Mouse (Mus musculus) thymus, adult 2 months (tissue): ENCODE results near the gene Slc13a2. TPM values are rescaled to one million over a fixed set of nuclear protein-coding genes. Genes with fewer than 3 reads are reported as not detected.

Source experiments
- DNase-seq: peaks from one replicate; pipeline ENCODE4 v3.0.0; 2021
- H3K27ac ChIP-seq: fragments of 200-500 bp; 2 replicates; pipeline ENCODE4 v1.5.1; 2012; ENCODE audit warnings: low read length, control low read depth; ENCODE audit not compliant: control insufficient read depth, insufficient read depth
- H3K27me3 ChIP-seq: fragments of 200-500 bp; 2 replicates; pipeline ENCODE4 v1.6.1; 2012; ENCODE audit warnings: mild to moderate bottlenecking, low read length, moderate library complexity, mixed read lengths; ENCODE audit not compliant: control insufficient read depth, insufficient read depth
- H3K36me3 ChIP-seq: fragments of 200-500 bp; 2 replicates; pipeline ENCODE4 v1.6.1; 2012; ENCODE audit warnings: mild to moderate bottlenecking, low read length, moderate library complexity; ENCODE audit not compliant: control insufficient read depth, insufficient read depth
- H3K4me1 ChIP-seq: fragments of 200-500 bp; replicated peaks from 2 replicates; pipeline ENCODE4 v1.6.1; 2012; ENCODE audit warnings: low read length; ENCODE audit not compliant: control insufficient read depth, insufficient read depth
- H3K4me3 ChIP-seq: fragments of 200-500 bp; 2 replicates; pipeline ENCODE4 v1.5.1; 2012; ENCODE audit warnings: mild to moderate bottlenecking, low read length, control low read depth, moderate library complexity; ENCODE audit not compliant: control insufficient read depth, insufficient read depth
- CTCF ChIP-seq: fragments of 200-500 bp; IDR thresholded peaks from 2 replicates; pipeline ENCODE4 v1.5.1; 2012; ENCODE audit warnings: mild to moderate bottlenecking, control low read depth, low read length, moderate library complexity, borderline replicate concordance; ENCODE audit not compliant: control insufficient read depth, poor library complexity, insufficient read depth; ENCODE audit errors: extremely low read depth
- POLR2A ChIP-seq: fragments of 200-500 bp; IDR thresholded peaks from 2 replicates; pipeline ENCODE4 v1.6.1; 2012; ENCODE audit warnings: mild to moderate bottlenecking, low read length, control low read depth, moderate library complexity; ENCODE audit not compliant: control insufficient read depth, poor library complexity, insufficient read depth; ENCODE audit errors: extremely low read depth
- WGBS: fragments of 180-500 bp; shearing (Covaris S2); methylation state at CpG from one replicate; pipeline ENCODE4 v1.1.7; 2018; 5-methylcytosine and 5-hydroxymethylcytosine counted together
- polyA plus RNA-seq: library from polyadenylated mRNA; depleted of rRNA; stranded (reverse); fragments of >200 nt; gene quantifications from 2 replicates; pipeline ENCODE4 v1.2.3, GENCODE M21; 2012

Gene Slc13a2
- polyA plus RNA-seq, 1 experiment: 0.61 TPM

GRCm38 (mm10) chr11:78435776-78436349 lies 13.8 kb upstream of the Slc13a2 start:
- Histone ChIP-seq H3K4me1 (peaks cover 5% of the 10 kb centered on the region; the same call in 1 of the 2 replicates), H3K27ac (no peak overlapping the region), H3K36me3 (no peaks in the 10 kb centered on the region), H3K27me3 (no peaks in the 10 kb centered on the region), H3K4me3 (no peak overlapping the region)
- TF ChIP-seq CTCF (peak; percentile 87), POLR2A (no peak)
- 24% methylated on average over 19 of the region's 19 CpGs for WGBS
- peak; percentile 39 for DNase-seq

DNA sequence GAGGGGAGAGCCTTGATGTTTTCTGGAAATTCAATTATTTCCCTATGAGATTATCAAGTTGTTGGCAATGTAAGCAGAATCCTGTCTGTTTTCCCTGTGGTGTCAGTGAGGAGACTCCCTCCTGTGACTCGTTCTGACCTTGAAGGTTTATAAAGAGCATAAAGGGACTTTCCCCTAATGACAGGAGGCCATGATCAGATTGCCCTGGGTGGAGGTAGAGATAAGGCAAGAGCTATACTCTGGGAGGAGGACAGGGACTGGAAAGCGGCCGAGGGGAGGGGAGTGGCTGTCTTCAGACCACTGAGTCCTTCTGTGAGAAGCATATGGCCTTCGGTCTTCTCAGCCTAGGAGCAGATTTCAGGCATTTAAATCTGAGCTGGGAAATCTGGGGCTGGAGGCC lies 12.0 kb upstream of the Slc13a2 start:
- Histone ChIP-seq H3K4me1 (peaks cover 5% of the 10 kb centered on the region; the same call in 1 of the 2 replicates), H3K36me3 (no peaks in the 10 kb centered on the region), H3K27ac (no peak overlapping the region), H3K27me3 (no peaks in the 10 kb centered on the region), H3K4me3 (no peak overlapping the region)
- 90% methylated on average over 4 of the region's 4 CpGs for WGBS
- TF ChIP-seq CTCF (no peak), POLR2A (no peak)
- no peak for DNase-seq

GRCm38 (mm10) chr11:78431176-78431575 lies 9.2 kb upstream of the Slc13a2 start:
- no peak overlapping the region for H3K4me3 ChIP-seq
- 88% methylated on average over 10 of the region's 10 CpGs for whole genome bisulfite sequencing
- H3K27ac ChIP-seq: no peak overlapping the region
- no peak for TF ChIP-seq CTCF
- no peak for TF ChIP-seq POLR2A
- no peak for DNase-seq
- H3K27me3 ChIP-seq: no peaks in the 10 kb centered on the region
- peaks cover 5% of the 10 kb centered on the region; the same call in 1 of the 2 replicates for H3K4me1 ChIP-seq
- H3K36me3 ChIP-seq: no peaks in the 10 kb centered on the region

DNA sequence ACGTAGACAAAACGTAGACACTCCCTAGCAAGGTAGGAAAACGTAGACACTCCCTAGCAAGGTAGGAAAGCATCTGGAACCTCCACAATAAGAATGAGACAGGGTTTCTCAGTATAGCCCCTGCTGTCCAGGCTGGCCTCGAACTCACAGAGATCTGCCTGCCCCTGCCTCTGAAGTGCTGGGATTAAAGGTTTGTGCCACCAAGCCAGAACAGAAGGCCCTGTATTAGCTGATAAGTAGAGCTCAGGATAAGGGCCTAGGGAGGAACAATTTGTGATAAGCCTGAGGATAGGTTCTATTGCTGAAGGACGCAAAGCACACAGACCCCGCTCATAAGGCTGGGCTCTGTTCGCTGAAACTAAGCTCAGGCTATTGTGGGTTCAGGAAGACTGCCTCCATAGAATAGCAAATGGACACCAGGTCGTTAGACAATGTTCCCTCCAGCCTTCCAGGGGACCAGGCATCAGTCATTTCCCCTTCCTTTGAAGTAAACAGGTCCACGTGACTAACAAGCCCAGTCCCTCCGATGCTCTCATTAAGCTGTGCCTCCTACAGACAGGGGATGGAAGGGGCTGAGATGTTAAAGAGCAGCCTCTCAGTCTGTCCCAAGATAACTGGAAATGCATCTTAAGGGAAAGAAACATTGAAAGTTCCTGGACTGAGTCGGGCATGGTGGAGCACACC lies 8.3 kb upstream of the Slc13a2 start:
- no peaks in the 10 kb centered on the region for H3K27me3 ChIP-seq
- H3K36me3 ChIP-seq: no peaks in the 10 kb centered on the region
- H3K4me3 ChIP-seq: no peak overlapping the region
- no peak for TF ChIP-seq CTCF
- TF ChIP-seq POLR2A: no peak
- DNase-seq: no peak
- 72% methylated on average over 11 of the region's 11 CpGs for WGBS
- no peak overlapping the region for H3K27ac ChIP-seq
- H3K4me1 ChIP-seq: no peaks in the 10 kb centered on the region

DNA sequence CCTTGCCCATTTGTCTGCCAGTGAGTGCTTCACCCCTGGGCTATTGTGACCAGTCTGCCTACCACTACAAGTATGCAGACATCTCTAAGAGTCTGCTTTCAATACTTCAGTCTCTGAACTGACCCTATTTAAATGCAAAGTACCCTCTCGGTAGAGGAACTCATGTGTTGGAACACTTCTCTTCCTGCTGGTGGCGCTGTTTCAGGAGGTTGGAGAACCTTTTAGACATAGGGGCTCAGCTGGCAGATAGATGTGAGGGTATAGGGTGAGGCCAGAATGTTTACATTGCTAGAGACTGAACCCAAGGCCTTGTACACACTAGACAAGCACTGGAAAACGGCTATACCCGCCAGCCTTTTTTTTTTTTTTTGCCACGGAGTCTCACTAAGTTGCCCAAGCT lies 6.3 kb upstream of the Slc13a2 start:
- TF ChIP-seq CTCF (no peak), POLR2A (no peak)
- Histone ChIP-seq H3K36me3 (no peaks in the 10 kb centered on the region), H3K27me3 (no peaks in the 10 kb centered on the region), H3K4me1 (no peaks in the 10 kb centered on the region), H3K4me3 (no peak overlapping the region), H3K27ac (no peak overlapping the region)
- no peak for DNase-seq
- WGBS: 84% methylated on average over 5 of the region's 5 CpGs

DNA sequence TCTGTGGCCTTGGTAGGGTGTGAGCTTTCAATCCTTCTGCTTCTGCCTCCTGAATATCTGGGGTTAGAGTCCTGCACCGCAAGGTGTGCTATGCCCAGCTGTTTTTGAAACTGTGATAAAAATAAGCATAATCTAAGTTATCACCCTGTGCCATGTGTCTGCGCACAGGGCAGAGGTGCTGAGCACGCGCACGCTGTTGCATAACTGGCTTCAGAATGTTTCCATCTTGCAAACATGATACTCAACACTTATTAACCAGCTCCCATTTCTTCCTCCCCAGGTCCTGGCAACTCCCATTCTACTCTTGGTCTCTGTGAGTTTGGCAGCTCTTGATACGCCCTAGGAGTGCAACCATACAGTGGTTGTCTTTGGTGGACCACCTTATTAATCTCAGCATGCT lies 5.6 kb upstream of the Slc13a2 start:
- 98% methylated on average over 6 of the region's 6 CpGs for WGBS
- TF ChIP-seq POLR2A (no peak), CTCF (no peak)
- H3K4me1 ChIP-seq: no peaks in the 10 kb centered on the region
- DNase-seq: no peak
- no peak overlapping the region for H3K4me3 ChIP-seq
- no peaks in the 10 kb centered on the region for H3K27me3 ChIP-seq
- H3K36me3 ChIP-seq: no peaks in the 10 kb centered on the region
- H3K27ac ChIP-seq: no peak overlapping the region

DNA sequence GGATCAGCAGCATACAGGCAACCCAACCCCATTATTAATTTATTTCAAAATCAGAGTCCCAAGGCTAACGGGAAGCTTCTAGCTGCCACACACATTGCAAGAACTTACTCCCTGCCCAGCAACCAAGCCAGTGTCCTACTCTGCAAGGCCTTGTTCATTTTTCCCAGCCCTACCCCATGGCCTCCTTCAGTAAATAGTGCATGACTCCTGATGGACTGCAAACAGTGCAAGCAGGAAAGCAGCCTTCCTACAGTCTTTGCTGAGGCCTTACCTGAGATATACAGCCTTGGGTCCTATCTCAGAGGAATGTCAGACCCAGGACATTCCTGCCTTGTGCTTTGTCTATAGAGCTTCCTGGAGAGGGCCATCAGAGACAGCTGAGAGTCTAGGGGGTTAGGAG lies 3.6 kb upstream of the Slc13a2 start:
- TF ChIP-seq POLR2A: no peak
- no peak for TF ChIP-seq CTCF
- Histone ChIP-seq H3K4me1 (no peaks in the 10 kb centered on the region), H3K27me3 (no peaks in the 10 kb centered on the region), H3K27ac (no peak overlapping the region), H3K36me3 (no peaks in the 10 kb centered on the region), H3K4me3 (no peak overlapping the region)
- no peak for DNase-seq
- WGBS: 96% methylated on average over 1 of the region's 1 CpGs
